Mouse (Mus musculus) natural killer cell, adult 2 months (primary cell): ENCODE results near the gene Gm20696.
A peak's percentile ranks its signal among the peaks of the same experiment; 100 is the strongest.

ENCODE experiments used
- DNase-seq, 2 experiments: peaks; one replicate each; pipeline ENCODE4 v3.0.0; 2022; ENCODE audit warnings: low spot score in 2 of 2

Gene Gm20696

GRCm38 (mm10) chr6:99330169-99330568 lies 336.4 kb downstream of the Gm20696 start:
- DNase-seq: no peak

GRCm38 (mm10) chr6:99328634-99329033 lies 338.0 kb downstream of the Gm20696 start:
- DNase-seq: no peak

- DNase-seq: no peak
These were observed 338.5 kb downstream of the Gm20696 start for GRCm38 (mm10) chr6:99328146-99328545.

- DNase-seq: no peak
These were observed 338.9 kb downstream of the Gm20696 start for GRCm38 (mm10) chr6:99327721-99328120.

- no peak for DNase-seq
These were observed 340.7 kb downstream of the Gm20696 start for GRCm38 (mm10) chr6:99325881-99326280.

GRCm38 (mm10) chr6:99325461-99325860 lies 341.1 kb downstream of the Gm20696 start:
- no peak for DNase-seq

- DNase-seq: no peak
These were observed 344.3 kb downstream of the Gm20696 start for GRCm38 (mm10) chr6:99322132-99322904.

GRCm38 (mm10) chr6:99320444-99320843 lies 346.2 kb downstream of the Gm20696 start:
- DNase-seq: no peak

- DNase-seq: no peak
These were observed 346.9 kb downstream of the Gm20696 start for GRCm38 (mm10) chr6:99319415-99320405.

GRCm38 (mm10) chr6:99314746-99315145 lies 351.9 kb downstream of the Gm20696 start:
- DNase-seq: no peak

GRCm38 (mm10) chr6:99310529-99310928 lies 356.1 kb downstream of the Gm20696 start:
- no peak for DNase-seq

- DNase-seq: no peak
These were observed 356.5 kb downstream of the Gm20696 start for GRCm38 (mm10) chr6:99310171-99310500.

- DNase-seq: peak in 1 of 2 experiments; percentile 20
These were observed 357.0 kb downstream of the Gm20696 start for GRCm38 (mm10) chr6:99309466-99310170.

GRCm38 (mm10) chr6:99305751-99306150 lies 360.8 kb downstream of the Gm20696 start:
- DNase-seq: peak in 1 of 2 experiments; percentile 4

GRCm38 (mm10) chr6:99305236-99305635 lies 361.4 kb downstream of the Gm20696 start:
- DNase-seq: peak in 1 of 2 experiments; percentile 35

- DNase-seq: no peak
These were observed 363.7 kb downstream of the Gm20696 start for GRCm38 (mm10) chr6:99302662-99303435.

GRCm38 (mm10) chr6:99301923-99302322 lies 364.7 kb downstream of the Gm20696 start:
- no peak for DNase-seq

- peak in 1 of 2 experiments; percentile 75 for DNase-seq
These were observed 366.4 kb downstream of the Gm20696 start for GRCm38 (mm10) chr6:99300235-99300634.

GRCm38 (mm10) chr6:99299196-99299595 lies 367.4 kb downstream of the Gm20696 start:
- no peak for DNase-seq

GRCm38 (mm10) chr6:99297535-99297934 lies 369.1 kb downstream of the Gm20696 start:
- DNase-seq: no peak

- DNase-seq: peak; percentile 62 to 67
These were observed 371.1 kb downstream of the Gm20696 start for GRCm38 (mm10) chr6:99295495-99295894.
